Mouse (Mus musculus): Measurements from ENCODE around the gene Pde11a. TPM values are rescaled to one million over a fixed set of nuclear protein-coding genes. Genes with fewer than 3 reads are reported as not detected.
A peak's percentile ranks its signal among the peaks of the same experiment; 100 is the strongest.

The Pde11a gene
- polyA plus RNA-seq, 2 experiments, result 0.33 to 0.58 TPM

DNA sequence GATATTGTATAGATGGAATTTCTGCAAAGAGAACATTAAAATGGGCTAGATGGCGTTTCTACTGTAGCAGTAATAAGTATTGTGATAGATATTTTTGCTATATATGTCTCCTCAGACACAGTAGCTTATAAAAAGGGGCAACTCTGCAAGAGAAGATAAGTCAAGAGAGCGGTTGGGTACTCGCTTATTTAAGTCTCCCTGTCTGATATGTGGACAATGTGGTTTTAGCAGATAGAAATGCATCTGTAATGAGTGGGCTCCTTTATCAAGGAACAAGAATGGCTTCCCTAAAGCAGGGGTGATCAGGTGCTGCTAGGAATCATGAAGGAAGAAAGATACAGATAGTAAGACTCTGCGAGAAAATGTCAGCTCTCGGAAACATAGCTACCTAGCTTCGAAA is 18.2 kb downstream of the Pde11a start:
- Histone ChIP-seq H3K4me3 (replicated peaks; ENCODE audit: low read length) (no peak overlapping the region), H3K9me3 (ENCODE audit: control insufficient read depth, low read length) (no peaks in the 10 kb centered on the region), H3K27me3 (ENCODE audit: control insufficient read depth, insufficient read depth, low read length) (no peaks in the 10 kb centered on the region), H3K27ac (replicated peaks; ENCODE audit: low read depth, low read length) (no peak overlapping the region), H3K36me3 (ENCODE audit: control insufficient read depth, insufficient read depth, low read length) (no peaks in the 10 kb centered on the region), H3K4me1 (ENCODE audit: control insufficient read depth, insufficient read depth, low read length) (no peaks in the 10 kb centered on the region; the same call in 1 of the 2 replicates), H3K9ac (ENCODE audit: low read depth, low read length, severe bottlenecking) (no peak overlapping the region), H3K4me2 (replicated peaks; ENCODE audit: low read depth, low read length, severe bottlenecking) (no peak overlapping the region)
- no peak for TF ChIP-seq POLR2A (IDR thresholded peaks at IDR 0.05; ENCODE audit: borderline replicate concordance, extremely low read depth, insufficient read depth, insufficient read length)
- 79% methylated on average over 6 of the region's 6 CpGs for WGBS
- no peak for ATAC-seq (ENCODE audit: low FRiP score, low read depth)
- no peak for DNase-seq (ENCODE audit: low spot score)

DNA sequence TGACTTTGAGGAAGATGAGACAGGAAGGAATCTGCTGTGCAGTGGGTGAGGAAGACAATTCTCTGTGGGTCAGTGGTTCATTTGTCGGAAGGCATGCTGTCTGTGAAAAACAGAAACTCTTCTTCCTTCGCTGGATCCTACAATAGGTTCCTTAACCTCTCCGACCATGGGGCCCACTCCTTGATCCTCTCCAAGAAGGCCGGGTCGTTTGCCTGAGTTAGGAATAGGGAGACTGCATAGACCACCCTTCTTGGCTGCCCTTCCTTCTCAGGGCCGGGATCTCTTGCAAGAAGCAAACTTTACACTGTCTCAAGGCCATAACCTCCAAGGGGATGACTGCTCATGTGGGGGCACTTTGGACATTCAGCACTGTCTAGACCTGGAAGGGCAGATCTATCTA is 19.3 kb downstream of the Pde11a start:
- WGBS, result 87% methylated on average over 6 of the region's 6 CpGs
- Histone ChIP-seq H3K36me3 (ENCODE audit: control insufficient read depth, insufficient read depth, low read length) (no peaks in the 10 kb centered on the region), H3K4me2 (replicated peaks; ENCODE audit: low read depth, low read length, severe bottlenecking) (no peak overlapping the region), H3K9me3 (ENCODE audit: control insufficient read depth, low read length) (no peaks in the 10 kb centered on the region), H3K27me3 (ENCODE audit: control insufficient read depth, insufficient read depth, low read length) (no peaks in the 10 kb centered on the region), H3K4me3 (replicated peaks; ENCODE audit: low read length) (no peak overlapping the region), H3K9ac (ENCODE audit: low read depth, low read length, severe bottlenecking) (no peak overlapping the region), H3K4me1 (ENCODE audit: control insufficient read depth, insufficient read depth, low read length) (no peaks in the 10 kb centered on the region), H3K27ac (replicated peaks; ENCODE audit: low read depth, low read length) (no peak overlapping the region)
- DNase-seq (ENCODE audit: low spot score) (no peak), ATAC-seq (ENCODE audit: low FRiP score, low read depth) (no peak)
- no peak for TF ChIP-seq POLR2A (IDR thresholded peaks at IDR 0.05; ENCODE audit: borderline replicate concordance, extremely low read depth, insufficient read depth, insufficient read length)

DNA sequence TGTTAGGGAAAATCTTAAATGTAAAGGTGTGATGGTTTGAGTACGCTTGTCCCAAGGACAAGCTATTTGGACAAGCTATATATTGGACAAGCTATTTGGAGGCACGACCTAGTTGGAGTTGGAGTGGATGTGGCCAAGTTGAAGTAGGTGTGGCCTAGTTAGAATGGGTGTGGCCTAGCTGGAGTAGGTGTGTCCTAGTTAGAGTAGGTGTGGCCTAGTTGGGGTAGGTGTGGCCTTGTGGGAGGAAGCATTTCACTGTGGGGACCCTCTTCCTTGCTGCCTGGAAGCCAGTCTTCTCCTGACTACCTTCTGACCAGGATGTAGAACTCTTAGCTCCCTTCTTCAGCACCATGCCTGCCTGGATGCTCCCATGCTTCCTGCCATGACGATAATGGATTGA is 50.9 kb downstream of the Pde11a start:
- no peaks in the 10 kb centered on the region for H3K9me3 ChIP-seq (ENCODE audit: control insufficient read depth, low read length)
- H3K36me3 ChIP-seq (ENCODE audit: control insufficient read depth, insufficient read depth, low read length), result no peaks in the 10 kb centered on the region
- ATAC-seq (ENCODE audit: low FRiP score, low read depth) (no peak), DNase-seq (ENCODE audit: low spot score) (no peak)
- TF ChIP-seq POLR2A (IDR thresholded peaks at IDR 0.05; ENCODE audit: borderline replicate concordance, extremely low read depth, insufficient read depth, insufficient read length), result no peak
- H3K9ac ChIP-seq (ENCODE audit: low read depth, low read length, severe bottlenecking), result no peak overlapping the region
- H3K4me3 ChIP-seq (replicated peaks; ENCODE audit: low read length), result no peak overlapping the region
- H3K4me1 ChIP-seq (ENCODE audit: control insufficient read depth, insufficient read depth, low read length), result no peaks in the 10 kb centered on the region
- H3K27me3 ChIP-seq (ENCODE audit: control insufficient read depth, insufficient read depth, low read length), result no peaks in the 10 kb centered on the region
- no peak overlapping the region for H3K4me2 ChIP-seq (replicated peaks; ENCODE audit: low read depth, low read length, severe bottlenecking)
- WGBS, result 90% methylated on average over 3 of the region's 3 CpGs
- no peak overlapping the region for H3K27ac ChIP-seq (replicated peaks; ENCODE audit: low read depth, low read length)

DNA sequence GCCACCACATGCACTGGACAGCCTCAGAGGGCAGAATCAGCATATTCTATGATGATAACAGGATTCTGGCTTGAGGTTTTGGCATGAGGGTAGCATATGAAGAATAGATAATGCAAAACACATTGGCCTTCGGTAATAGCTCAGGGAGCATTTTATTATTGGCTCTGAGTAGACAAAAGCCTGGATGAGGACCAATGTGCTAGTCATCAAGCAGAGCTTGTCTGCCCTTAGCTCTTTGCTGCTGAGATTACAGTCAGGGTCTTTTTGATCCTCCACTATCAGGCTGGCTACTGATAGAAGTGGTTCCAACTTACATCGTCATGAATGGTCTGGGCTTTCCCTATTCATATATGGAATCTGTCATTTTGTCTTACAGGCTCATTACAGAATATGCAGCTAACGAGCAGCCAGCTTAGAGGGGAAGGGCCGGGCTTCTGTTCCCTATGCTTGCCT is 52.3 kb downstream of the Pde11a start:
- TF ChIP-seq POLR2A (IDR thresholded peaks at IDR 0.05; ENCODE audit: borderline replicate concordance, extremely low read depth, insufficient read depth, insufficient read length), result no peak
- Histone ChIP-seq H3K27me3 (ENCODE audit: control insufficient read depth, insufficient read depth, low read length) (no peaks in the 10 kb centered on the region), H3K27ac (replicated peaks; ENCODE audit: low read depth, low read length) (no peak overlapping the region), H3K4me2 (replicated peaks; ENCODE audit: low read depth, low read length, severe bottlenecking) (no peak overlapping the region), H3K9me3 (ENCODE audit: control insufficient read depth, low read length) (no peaks in the 10 kb centered on the region), H3K4me1 (ENCODE audit: control insufficient read depth, insufficient read depth, low read length) (no peaks in the 10 kb centered on the region), H3K36me3 (ENCODE audit: control insufficient read depth, insufficient read depth, low read length) (no peaks in the 10 kb centered on the region), H3K4me3 (replicated peaks; ENCODE audit: low read length) (no peak overlapping the region), H3K9ac (ENCODE audit: low read depth, low read length, severe bottlenecking) (no peak overlapping the region)
- DNase-seq (ENCODE audit: low spot score) (peak; percentile 89), ATAC-seq (ENCODE audit: low FRiP score, low read depth) (no peak)
- WGBS, result 53% methylated on average over 4 of the region's 4 CpGs

DNA sequence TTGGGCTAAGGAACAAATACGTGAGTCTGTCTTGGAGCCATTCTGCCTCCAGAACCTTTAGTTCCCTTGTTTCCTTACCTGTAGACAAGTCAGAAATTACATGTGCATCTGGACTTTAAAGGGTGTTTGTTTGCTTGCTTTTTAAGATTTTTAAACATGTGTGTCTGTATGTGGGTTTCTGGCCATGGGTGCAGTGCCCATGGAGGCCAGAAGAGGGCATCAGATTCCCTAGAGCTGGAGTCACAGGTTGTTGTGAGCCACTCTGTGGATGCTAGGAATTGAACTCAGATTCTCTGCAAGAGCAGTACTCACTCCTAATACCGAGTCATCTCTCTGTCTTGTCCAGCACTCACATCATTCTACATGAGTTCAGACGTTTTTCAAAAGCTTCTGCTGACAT is 53.4 kb downstream of the Pde11a start:
- no peaks in the 10 kb centered on the region for H3K4me1 ChIP-seq (ENCODE audit: control insufficient read depth, insufficient read depth, low read length)
- DNase-seq (ENCODE audit: low spot score) (no peak), ATAC-seq (ENCODE audit: low FRiP score, low read depth) (no peak)
- no peak overlapping the region for H3K4me2 ChIP-seq (replicated peaks; ENCODE audit: low read depth, low read length, severe bottlenecking)
- H3K4me3 ChIP-seq (replicated peaks; ENCODE audit: low read length), result no peak overlapping the region
- no peak for TF ChIP-seq POLR2A (IDR thresholded peaks at IDR 0.05; ENCODE audit: borderline replicate concordance, extremely low read depth, insufficient read depth, insufficient read length)
- H3K9ac ChIP-seq (ENCODE audit: low read depth, low read length, severe bottlenecking), result no peak overlapping the region
- H3K36me3 ChIP-seq (ENCODE audit: control insufficient read depth, insufficient read depth, low read length), result no peaks in the 10 kb centered on the region
- H3K9me3 ChIP-seq (ENCODE audit: control insufficient read depth, low read length), result no peaks in the 10 kb centered on the region
- H3K27me3 ChIP-seq (ENCODE audit: control insufficient read depth, insufficient read depth, low read length), result no peaks in the 10 kb centered on the region
- H3K27ac ChIP-seq (replicated peaks; ENCODE audit: low read depth, low read length), result no peak overlapping the region
- 73% methylated on average over 3 of the region's 3 CpGs for WGBS
